Mouse (Mus musculus): ENCODE results near the gene Zc3h18.
A peak's percentile ranks its signal among the peaks of the same experiment; 100 is the strongest.

DNA sequence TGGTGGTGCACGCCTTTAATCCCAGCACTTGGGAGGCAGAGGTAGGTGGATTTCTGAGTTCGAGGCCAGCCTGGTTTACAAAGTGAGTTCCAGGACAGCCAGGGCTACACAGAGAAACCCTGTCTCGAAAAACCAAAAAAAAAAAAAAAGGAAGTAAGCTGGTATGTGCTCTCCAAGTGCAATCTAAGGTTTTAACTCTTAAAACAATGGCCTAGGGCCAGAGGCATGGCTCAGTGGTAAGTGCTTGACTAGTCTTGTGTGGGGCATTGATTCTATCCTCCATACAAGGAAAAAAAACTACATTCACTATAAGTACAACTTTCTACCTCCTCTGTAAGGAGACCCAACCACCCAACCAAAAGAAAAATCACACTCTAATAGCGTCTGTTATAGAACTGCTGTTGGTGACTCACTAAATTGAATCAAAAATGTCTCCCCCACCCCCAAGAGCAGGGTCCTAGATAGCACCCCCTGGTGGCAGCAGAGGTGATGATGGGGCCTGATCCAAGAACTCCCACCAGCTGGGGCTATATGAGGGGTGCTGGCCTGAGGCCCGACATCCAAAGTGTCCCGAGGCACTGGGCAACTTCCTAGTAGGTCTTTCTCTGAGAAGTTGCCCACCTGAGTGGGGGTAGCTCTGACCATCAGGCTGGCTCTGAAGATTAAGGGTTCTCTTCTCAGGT, 83.0 kb downstream of the Zc3h18 start:
- TF ChIP-seq CTCF (IDR thresholded peaks at IDR 0.05; ENCODE audit: borderline replicate concordance, control insufficient read depth, extremely low read depth, insufficient read depth, low read length, poor library complexity) (peak; percentile 79; the same call in 1 of the 2 replicates), POLR2A (IDR thresholded peaks at IDR 0.05; ENCODE audit: control insufficient read depth, extremely low read depth, insufficient read depth, low read length, poor library complexity) (no peak)

All from thymus, adult 2 months (tissue).